Mouse (Mus musculus) heart, embryonic 13.5 days (tissue): ENCODE results near the gene Fgf18. TPM values are rescaled to one million over a fixed set of nuclear protein-coding genes. Genes with fewer than 3 reads are reported as not detected.

Experiments used
- ATAC-seq: fragments of 200-750 bp; cut with Nextera tagmentation; 2 replicates; pipeline ENCODE4 v1.8.0; 2017; ENCODE audit warnings: moderate TSS enrichment; ENCODE audit not compliant: insufficient number of reproducible peaks, low FRiP score, low TSS enrichment; ENCODE audit errors: extremely low read depth
- H3K27ac ChIP-seq: fragments of 300-500 bp; sonication (generic); replicated peaks from 2 replicates; pipeline ENCODE4 v1.5.1; 2015; ENCODE audit warnings: moderate library complexity, mild to moderate bottlenecking, inconsistent platforms
- H3K27me3 ChIP-seq: fragments of 300-500 bp; sonication (generic); replicated peaks from 2 replicates; pipeline ENCODE4 v1.6.1; 2015; ENCODE audit warnings: mild to moderate bottlenecking, inconsistent platforms
- H3K36me3 ChIP-seq: fragments of 300-500 bp; sonication (generic); 2 replicates; pipeline ENCODE4 v1.6.1; 2015; ENCODE audit warnings: mild to moderate bottlenecking, inconsistent platforms
- H3K4me1 ChIP-seq: fragments of 300-500 bp; sonication (generic); 2 replicates; pipeline ENCODE4 v1.6.1; 2015; ENCODE audit warnings: inconsistent platforms
- H3K4me2 ChIP-seq: fragments of 300-500 bp; sonication (generic); 2 replicates; pipeline ENCODE4 v1.6.1; 2015; ENCODE audit warnings: inconsistent platforms, mild to moderate bottlenecking, moderate library complexity
- H3K4me3 ChIP-seq: fragments of 300-500 bp; sonication (generic); 2 replicates; pipeline ENCODE4 v1.5.1; 2015; ENCODE audit warnings: moderate library complexity, mild to moderate bottlenecking, inconsistent platforms
- H3K9ac ChIP-seq: fragments of 300-500 bp; sonication (generic); 2 replicates; pipeline ENCODE4 v1.6.1; 2015; ENCODE audit warnings: inconsistent platforms, mild to moderate bottlenecking, moderate library complexity
- H3K9me3 ChIP-seq: fragments of 300-500 bp; sonication (generic); 2 replicates; pipeline ENCODE4 v1.6.1; 2016; ENCODE audit warnings: inconsistent platforms
- WGBS: fragments of 180-500 bp; shearing (Covaris S2); methylation state at CpG from one replicate; pipeline ENCODE4 v1.1.7; 2015; ENCODE audit warnings: mixed read lengths; 5-methylcytosine and 5-hydroxymethylcytosine counted together
- polyA plus RNA-seq: library from polyadenylated mRNA; unstranded; fragments of >200 nt; fragmentation: Nextera tagmentation; extraction: Ambion mirVana; gene quantifications from 2 replicates; pipeline ENCODE4 v1.2.1, GENCODE M21; 2015

Fgf18 gene
- polyA plus RNA-seq, 1 experiment from 2014 or later: 4.3 TPM

GRCm38 (mm10) chr11:33162998-33163506, 15.9 kb upstream of the Fgf18 start, which contains the start of gene Npm1:
TSS of gene Npm1 (minus strand) at chr11:33163206.
- H3K4me2 ChIP-seq: peak within 1 kb of the TSS; percentile 77
- H3K4me3 ChIP-seq: peak within 1 kb of the TSS; percentile 99
- H3K36me3 ChIP-seq: peaks cover 34% of the 10 kb centered on the region
- ATAC-seq: peak; percentile 98
- 2% methylated on average over 48 of the region's 49 CpGs for WGBS
- H3K9me3 ChIP-seq: no peaks in the 10 kb centered on the region
- H3K9ac ChIP-seq: peak within 1 kb of the TSS; percentile 97
- H3K27me3 ChIP-seq: peaks cover 9% of the 10 kb centered on the region; the same call in 1 of the 2 replicates
- H3K4me1 ChIP-seq: peaks cover 22% of the 10 kb centered on the region
- peak within 1 kb of the TSS; percentile 96 for H3K27ac ChIP-seq

GRCm38 (mm10) chr11:33162211-33162997, 15.2 kb upstream of the Fgf18 start:
- Histone ChIP-seq H3K4me2 (peak overlapping the region; percentile 77), H3K9ac (peak overlapping the region; percentile 97), H3K4me1 (peaks cover 22% of the 10 kb centered on the region), H3K4me3 (peak overlapping the region; percentile 99), H3K9me3 (no peaks in the 10 kb centered on the region), H3K27me3 (peaks cover 2% of the 10 kb centered on the region; the same call in 1 of the 2 replicates), H3K27ac (peak overlapping the region; percentile 88), H3K36me3 (peaks cover 40% of the 10 kb centered on the region)
- peak; percentile 51 for ATAC-seq
- 1% methylated on average over 53 of the region's 53 CpGs for WGBS

- Histone ChIP-seq H3K4me2 (no peak overlapping the region), H3K27me3 (no peaks in the 10 kb centered on the region), H3K4me1 (peaks cover 22% of the 10 kb centered on the region), H3K4me3 (no peak overlapping the region), H3K9me3 (no peaks in the 10 kb centered on the region), H3K27ac (no peak overlapping the region), H3K36me3 (peaks cover 64% of the 10 kb centered on the region), H3K9ac (no peak overlapping the region)
- no peak for ATAC-seq
- WGBS: 91% methylated on average over 3 of the region's 3 CpGs
These were observed 12.5 kb upstream of the Fgf18 start for GRCm38 (mm10) chr11:33159741-33160140.

GRCm38 (mm10) chr11:33157453-33158196, 10.4 kb upstream of the Fgf18 start:
- Histone ChIP-seq H3K9ac (no peak overlapping the region), H3K27me3 (no peaks in the 10 kb centered on the region), H3K27ac (no peak overlapping the region), H3K4me2 (no peak overlapping the region), H3K4me3 (no peak overlapping the region), H3K9me3 (no peaks in the 10 kb centered on the region), H3K4me1 (peaks cover 17% of the 10 kb centered on the region), H3K36me3 (peaks cover 84% of the 10 kb centered on the region)
- ATAC-seq: no peak
- 70% methylated on average over 2 of the region's 2 CpGs for WGBS

GRCm38 (mm10) chr11:33156436-33157015, 9.3 kb upstream of the Fgf18 start:
- H3K4me3 ChIP-seq: no peak overlapping the region
- no peak overlapping the region for H3K27ac ChIP-seq
- H3K4me2 ChIP-seq: no peak overlapping the region
- peaks cover 94% of the 10 kb centered on the region for H3K36me3 ChIP-seq
- H3K9me3 ChIP-seq: no peaks in the 10 kb centered on the region
- ATAC-seq: no peak
- no peaks in the 10 kb centered on the region for H3K27me3 ChIP-seq
- 86% methylated on average over 4 of the region's 4 CpGs for WGBS
- no peak overlapping the region for H3K9ac ChIP-seq
- peaks cover 17% of the 10 kb centered on the region for H3K4me1 ChIP-seq

GRCm38 (mm10) chr11:33154459-33154858, 7.3 kb upstream of the Fgf18 start:
- WGBS: 90% methylated on average over 3 of the region's 3 CpGs
- no peak for ATAC-seq
- Histone ChIP-seq H3K36me3 (peaks cover 94% of the 10 kb centered on the region), H3K9me3 (no peaks in the 10 kb centered on the region), H3K4me2 (no peak overlapping the region), H3K9ac (no peak overlapping the region), H3K4me1 (no peaks in the 10 kb centered on the region), H3K4me3 (no peak overlapping the region), H3K27me3 (no peaks in the 10 kb centered on the region), H3K27ac (no peak overlapping the region)

GRCm38 (mm10) chr11:33152997-33153396, 5.8 kb upstream of the Fgf18 start:
- Histone ChIP-seq H3K36me3 (peaks cover 83% of the 10 kb centered on the region), H3K9ac (no peak overlapping the region)
- ATAC-seq: no peak

GRCm38 (mm10) chr11:33151780-33152145, 4.6 kb upstream of the Fgf18 start:
- 79% methylated on average over 4 of the region's 4 CpGs for WGBS
- Histone ChIP-seq H3K4me1 (peaks cover 14% of the 10 kb centered on the region), H3K36me3 (peaks cover 72% of the 10 kb centered on the region), H3K27ac (no peak overlapping the region), H3K9ac (no peak overlapping the region), H3K4me3 (no peak overlapping the region), H3K27me3 (peaks cover 8% of the 10 kb centered on the region; the same call in 1 of the 2 replicates), H3K4me2 (no peak overlapping the region), H3K9me3 (no peaks in the 10 kb centered on the region)
- no peak for ATAC-seq

More at GRCm38 (mm10) chr11:33152997-33153396, 5.8 kb upstream of the Fgf18 start:
- Histone ChIP-seq H3K27ac (no peak overlapping the region), H3K4me2 (no peak overlapping the region), H3K9me3 (no peaks in the 10 kb centered on the region), H3K4me3 (no peak overlapping the region), H3K27me3 (no peaks in the 10 kb centered on the region), H3K4me1 (peaks cover 2% of the 10 kb centered on the region)
- 88% methylated on average over 1 of the region's 1 CpGs for WGBS

- H3K27ac ChIP-seq: no peak overlapping the region
- peaks cover 67% of the 10 kb centered on the region for H3K36me3 ChIP-seq
These were observed 4.1 kb upstream of the Fgf18 start for GRCm38 (mm10) chr11:33151128-33151779.

GRCm38 (mm10) chr11:33150364-33150763, 3.2 kb upstream of the Fgf18 start:
- H3K27ac ChIP-seq: no peak overlapping the region
- H3K9ac ChIP-seq: no peak overlapping the region
- peaks cover 60% of the 10 kb centered on the region for H3K36me3 ChIP-seq
- peaks cover 24% of the 10 kb centered on the region for H3K4me1 ChIP-seq
- peaks cover 14% of the 10 kb centered on the region for H3K27me3 ChIP-seq
- H3K4me2 ChIP-seq: no peak overlapping the region
- no peak for ATAC-seq
- H3K9me3 ChIP-seq: no peaks in the 10 kb centered on the region
- H3K4me3 ChIP-seq: no peak overlapping the region

More at GRCm38 (mm10) chr11:33151128-33151779, 4.1 kb upstream of the Fgf18 start:
- Histone ChIP-seq H3K9me3 (no peaks in the 10 kb centered on the region), H3K4me3 (no peak overlapping the region), H3K4me1 (peaks cover 18% of the 10 kb centered on the region), H3K9ac (no peak overlapping the region), H3K4me2 (no peak overlapping the region), H3K27me3 (peaks cover 11% of the 10 kb centered on the region; the same call in 1 of the 2 replicates)
- 71% methylated on average over 3 of the region's 3 CpGs for WGBS
- ATAC-seq: no peak

- no peaks in the 10 kb centered on the region for H3K9me3 ChIP-seq
- H3K9ac ChIP-seq: no peak overlapping the region
- no peak for ATAC-seq
- no peak overlapping the region for H3K4me3 ChIP-seq
- H3K4me1 ChIP-seq: peaks cover 33% of the 10 kb centered on the region
- peaks cover 51% of the 10 kb centered on the region for H3K36me3 ChIP-seq
- H3K4me2 ChIP-seq: no peak overlapping the region
- H3K27ac ChIP-seq: no peak overlapping the region
- peaks cover 23% of the 10 kb centered on the region for H3K27me3 ChIP-seq
These were observed 2.3 kb upstream of the Fgf18 start for GRCm38 (mm10) chr11:33149453-33149852.
